Mouse (Mus musculus) intestine, embryonic 15.5 days (tissue): ENCODE results near the gene Cacna1e. TPM values are rescaled to one million over a fixed set of nuclear protein-coding genes. Genes with fewer than 3 reads are reported as not detected.

Experiments
- polyA plus RNA-seq: library from polyadenylated mRNA; unstranded; fragments of >200 nt; fragmentation: Nextera tagmentation; extraction: Ambion mirVana; gene quantifications from 2 replicates; pipeline ENCODE4 v1.2.1, GENCODE M21; 2015

The Cacna1e gene
- polyA plus RNA-seq, 1 experiment from 2014 or later = 0.85 TPM

Other genes starting within 250 kb of the Cacna1e start
- gene Ier5, start 215.1 kb upstream of the Cacna1e start, polyA plus RNA-seq = 3.8 and 4.8 TPM in 2 replicates